Mouse (Mus musculus) common myeloid progenitor, adult 5-6 weeks (primary cell): ENCODE results near the gene Zcchc3. TPM values are rescaled to one million over a fixed set of nuclear protein-coding genes. Genes with fewer than 3 reads are reported as not detected.
"Not testable (repeated sequence)": the region's sequence is repeated elsewhere in the genome, so short reads cannot be mapped to it uniquely, and the experiment has no call there.

Source experiments
- ATAC-seq: replicated peaks from 2 replicates; pipeline ENCODE4 v1.8.0; 2016; ENCODE audit warnings: low read depth, mild to moderate bottlenecking, moderate TSS enrichment, inconsistent platforms; ENCODE audit not compliant: poor library complexity, severe bottlenecking
- total RNA-seq: library from RNA; stranded (forward); fragments of 200-1000, 187-1606 nt; gene quantifications from 2 replicates; pipeline ENCODE4 v1.2.3, GENCODE M21; 2017

The Zcchc3 gene
- total RNA-seq: 3.7 and 4.3 TPM in 2 replicates

GRCm38 (mm10) chr2:152414591-152415165 lies at the start of gene Zcchc3:
Gene Zcchc3, minus strand, starts transcription at chr2:152415027.
- peak; percentile 76 for ATAC-seq

DNA sequence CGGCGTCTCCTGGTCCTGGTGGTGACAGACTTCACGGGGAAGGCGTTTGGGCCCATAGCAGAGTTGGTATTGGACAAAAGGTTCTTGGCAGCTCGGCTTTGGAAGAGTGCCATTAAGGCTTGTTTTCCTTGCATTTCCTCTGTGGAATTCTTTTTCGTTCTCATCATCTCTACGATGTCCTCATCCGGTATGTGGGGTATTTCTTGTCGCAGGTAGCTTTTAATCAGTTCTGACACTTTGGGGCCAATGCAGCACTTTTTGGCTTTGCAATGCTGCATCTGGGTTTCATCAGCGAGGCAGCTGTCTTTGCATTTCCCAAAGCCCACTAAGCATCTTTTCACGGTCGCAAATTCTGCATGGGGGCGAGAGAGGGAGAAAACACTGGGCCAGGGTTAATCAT lies 44.4 kb upstream of the Zcchc3 start:
- ATAC-seq: no peak

DNA sequence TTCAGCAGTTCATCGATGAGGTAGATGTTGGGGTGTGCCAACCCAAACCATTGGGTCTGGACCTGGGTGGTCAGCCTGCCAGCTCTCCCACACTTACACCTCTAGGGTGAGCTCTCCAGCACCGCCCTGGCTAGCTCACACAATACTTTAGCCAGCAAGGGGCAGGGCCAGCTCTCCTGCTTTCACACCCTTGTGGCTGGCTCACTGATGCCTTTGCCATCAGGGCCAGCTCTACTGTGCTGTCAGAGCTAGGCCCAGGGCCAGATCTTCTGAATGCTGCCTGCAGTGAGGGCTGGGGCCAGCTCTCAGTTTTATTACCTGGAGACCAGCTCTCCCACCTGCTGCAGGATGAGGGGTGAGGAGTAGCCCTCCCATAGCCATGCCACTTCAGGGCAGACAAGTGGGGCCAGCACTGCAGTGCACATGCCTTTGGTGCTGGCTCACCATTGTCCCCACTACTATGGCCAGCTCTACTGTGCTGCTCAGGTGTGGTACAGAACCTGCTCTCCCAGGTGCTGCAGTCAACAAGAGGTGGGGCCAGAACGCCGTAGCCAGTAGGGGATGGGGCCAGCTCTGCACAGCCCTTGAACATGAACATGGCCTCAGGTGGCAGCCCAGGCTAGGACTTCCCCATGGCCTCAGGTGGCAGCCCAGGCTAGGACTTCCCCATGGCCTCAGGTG lies 37.4 kb upstream of the Zcchc3 start:
- ATAC-seq: no peak

GRCm38 (mm10) chr2:152450241-152450640 lies 35.4 kb upstream of the Zcchc3 start:
- ATAC-seq: peak; percentile 89

GRCm38 (mm10) chr2:152447461-152447860 lies 32.6 kb upstream of the Zcchc3 start:
- ATAC-seq: no peak

GRCm38 (mm10) chr2:152446642-152447041 lies 31.8 kb upstream of the Zcchc3 start:
- peak; percentile 27; the same call in 1 of the 2 replicates for ATAC-seq

DNA sequence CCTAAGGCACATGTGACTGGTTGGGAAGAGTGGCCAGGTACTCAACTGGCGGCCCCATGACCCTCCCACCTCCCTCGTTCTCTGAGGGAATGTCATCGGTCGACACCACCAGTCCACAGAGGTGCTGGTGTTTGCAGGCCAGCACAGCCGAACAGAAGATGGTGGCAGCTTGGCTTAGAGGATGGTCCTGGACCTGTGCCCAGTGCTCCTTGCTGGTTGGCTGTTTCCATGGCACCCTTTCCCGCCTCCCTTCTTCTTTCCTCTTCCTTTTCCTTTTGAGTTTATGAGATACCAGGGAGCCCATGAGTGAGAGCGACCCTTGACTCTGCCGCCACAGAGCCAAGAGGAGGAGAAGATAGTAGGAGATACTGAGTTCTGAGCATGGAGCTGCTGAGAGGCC lies 28.5 kb upstream of the Zcchc3 start:
- ATAC-seq: no peak

GRCm38 (mm10) chr2:152442322-152442721 lies 27.5 kb upstream of the Zcchc3 start:
- no peak for ATAC-seq

GRCm38 (mm10) chr2:152439833-152440232 lies 25.0 kb upstream of the Zcchc3 start:
- ATAC-seq: no peak

GRCm38 (mm10) chr2:152438963-152439362 lies 24.1 kb upstream of the Zcchc3 start:
- no peak; the same call in 1 of the 2 replicates for ATAC-seq

DNA sequence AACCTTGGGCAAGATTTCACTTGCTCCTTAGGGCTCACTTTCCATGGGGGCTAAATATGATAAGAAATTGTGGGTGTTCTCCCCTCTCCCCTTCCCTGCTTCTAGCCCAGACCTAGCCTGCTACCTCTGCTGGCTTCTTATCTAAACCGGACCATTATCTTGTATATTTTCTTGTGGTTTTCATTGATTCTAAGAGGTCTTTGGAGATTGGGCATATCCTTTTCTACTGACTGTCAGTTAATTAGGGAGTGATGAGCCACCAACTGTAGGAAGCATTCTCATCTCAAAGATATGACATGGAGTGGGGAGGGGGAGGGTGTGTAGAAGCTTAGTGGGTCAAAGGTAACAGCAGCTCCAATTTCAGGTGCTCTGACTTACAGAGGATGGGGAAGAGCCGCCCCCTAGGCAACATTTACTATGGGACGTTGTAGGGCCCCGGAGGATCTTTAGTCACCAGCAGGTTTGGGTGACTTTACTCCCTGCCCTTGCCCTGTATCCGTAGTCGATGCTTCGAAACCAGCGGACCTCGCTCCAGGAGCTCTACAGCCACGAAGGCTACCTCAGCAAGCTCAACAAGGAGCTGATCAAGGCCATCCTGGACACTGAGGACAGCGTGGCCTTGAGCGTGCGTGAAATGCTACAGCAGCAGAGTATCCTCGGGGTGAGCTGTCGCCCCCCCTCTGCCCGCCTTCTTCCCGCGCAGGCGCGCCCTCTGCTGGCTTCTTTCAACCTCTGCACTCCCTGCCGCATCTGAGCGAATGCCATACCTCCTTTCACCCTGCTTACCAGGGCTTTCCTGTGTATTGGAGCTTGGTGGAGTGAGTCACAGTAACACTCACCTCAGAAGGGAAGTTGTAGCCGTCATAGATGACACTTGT lies 22.4 kb upstream of the Zcchc3 start:
- peak; percentile 95 for ATAC-seq

- no peak for ATAC-seq
Observed at GRCm38 (mm10) chr2:152436405-152436901, 21.6 kb upstream of the Zcchc3 start.

GRCm38 (mm10) chr2:152428481-152428880 lies 13.7 kb upstream of the Zcchc3 start:
- not testable (repeated sequence) for ATAC-seq

GRCm38 (mm10) chr2:152427493-152427892 lies 12.7 kb upstream of the Zcchc3 start:
- no peak for ATAC-seq

- ATAC-seq: no peak
Observed at GRCm38 (mm10) chr2:152415786-152416185, 959 bp upstream of the Zcchc3 start.

GRCm38 (mm10) chr2:152415287-152415686 lies 460 bp upstream of the Zcchc3 start, which contains the start of gene 6820408C15Rik:
Gene 6820408C15Rik, plus strand, starts transcription at chr2:152415587.
- ATAC-seq: no peak

DNA sequence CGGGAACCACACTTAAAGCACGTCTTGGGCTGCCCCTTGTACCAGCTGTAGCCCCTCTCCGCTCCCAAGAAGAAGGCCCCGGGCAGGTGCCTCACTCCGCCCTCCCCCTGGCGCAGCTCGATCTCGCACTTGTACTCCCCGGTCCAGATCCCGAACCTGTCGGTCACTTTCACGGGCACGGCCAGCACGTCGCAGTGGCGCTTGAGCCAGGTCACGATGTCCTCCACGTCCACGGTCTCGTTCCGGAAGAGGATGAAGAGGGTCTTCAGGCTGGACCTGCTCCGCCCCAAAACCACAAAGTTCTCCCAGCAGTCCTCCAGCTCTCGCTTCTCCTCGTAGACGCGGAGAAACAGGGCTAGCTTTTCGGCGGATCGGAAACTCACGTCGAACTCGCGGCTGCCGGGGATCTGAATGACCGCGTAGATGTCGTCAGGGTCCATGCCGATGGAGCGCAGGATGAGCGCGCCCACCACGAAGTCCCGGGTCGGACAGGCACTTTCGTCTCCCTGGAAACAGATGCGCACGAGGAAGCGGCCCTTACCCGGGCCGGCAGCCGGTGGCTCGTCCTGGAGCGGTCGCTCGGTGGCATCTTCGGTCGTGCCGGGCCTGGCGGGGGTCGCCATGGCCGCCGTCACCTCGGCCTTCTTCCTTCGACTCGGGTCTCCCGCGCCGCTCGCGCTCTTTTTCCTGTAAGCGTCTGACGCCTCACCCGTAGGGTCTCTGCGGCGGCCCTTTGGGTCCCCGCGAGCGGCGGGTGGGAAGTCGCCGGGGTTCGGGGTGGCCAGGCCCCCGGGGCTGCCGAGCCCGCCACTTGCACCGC lies 852 bp downstream of the Zcchc3 start:
- peak; percentile 41; the same call in 1 of the 2 replicates for ATAC-seq

DNA sequence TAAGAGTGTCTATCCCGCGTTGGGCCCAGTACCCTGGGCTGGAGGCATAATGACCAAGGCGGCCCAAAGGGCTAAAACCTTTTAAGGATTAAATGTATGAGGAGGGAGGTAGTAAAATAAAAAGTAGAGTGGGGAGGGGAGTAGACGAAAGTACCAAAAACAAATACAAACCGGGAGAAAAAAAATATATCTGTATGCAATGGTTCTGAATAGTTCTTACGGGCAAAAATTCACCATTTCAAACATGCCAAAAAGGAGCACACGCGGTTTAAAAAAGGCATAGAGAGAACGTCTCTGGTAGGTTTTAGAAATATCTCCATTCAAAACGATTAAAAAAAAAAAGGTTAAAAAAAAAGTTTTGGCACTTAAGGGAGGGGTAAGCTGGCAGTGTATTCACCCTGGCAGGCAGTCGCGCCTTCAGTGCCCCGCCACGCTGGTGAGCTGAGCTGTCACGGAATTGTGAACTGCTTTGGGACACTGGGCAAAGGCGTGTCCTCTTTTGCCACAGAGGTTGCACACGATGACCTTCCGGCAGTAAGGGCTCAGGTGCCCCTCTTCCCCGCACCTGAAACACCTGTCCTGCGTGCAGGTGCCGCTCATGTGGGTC lies 1.6 kb downstream of the Zcchc3 start:
- ATAC-seq: no peak

DNA sequence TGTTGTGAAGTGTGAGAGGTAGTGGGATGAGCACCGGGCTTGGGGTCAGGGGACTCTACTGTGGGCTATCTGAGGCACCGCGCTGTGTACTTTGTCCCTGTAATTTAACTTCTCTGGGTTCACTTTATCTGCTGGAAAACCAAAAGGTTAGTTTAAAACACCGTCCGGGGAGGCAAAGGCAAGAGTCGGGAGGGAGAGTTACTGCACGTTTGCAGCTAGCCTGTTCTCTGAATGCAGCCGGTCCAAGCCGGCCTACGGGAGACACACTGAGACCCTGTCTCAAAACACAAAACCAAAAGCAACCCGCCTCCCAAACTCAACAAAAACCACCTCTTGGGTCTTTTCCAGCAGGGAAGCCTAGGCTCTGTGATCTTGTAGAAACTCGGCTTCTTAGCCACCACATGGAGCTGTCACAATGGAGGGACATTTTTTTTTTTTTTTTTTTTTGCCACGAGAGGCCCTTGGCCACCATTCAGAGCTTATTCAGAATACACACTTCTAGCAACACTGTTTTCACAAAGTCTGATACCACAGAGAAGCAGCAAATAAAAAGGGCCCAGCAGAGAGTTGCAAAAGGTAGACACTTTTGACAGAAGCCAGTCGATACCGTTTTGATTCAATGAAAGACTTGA lies 2.2 kb downstream of the Zcchc3 start:
- no peak for ATAC-seq
